Mouse (Mus musculus): Measurements from ENCODE around the gene Vwa5b1. TPM values are rescaled to one million over a fixed set of nuclear protein-coding genes. Genes with fewer than 3 reads are reported as not detected.

Gene Vwa5b1
- total RNA-seq, 1 experiment: not detected

- no peak overlapping the region for H3K4me3 ChIP-seq (ENCODE audit: insufficient read depth in 1 of 2, low read depth in 1 of 2, low read length in 2 of 2, poor library complexity in 1 of 2, severe bottlenecking in 1 of 2)
- no peaks in the 10 kb centered on the region for H3K36me3 ChIP-seq (ENCODE audit: control insufficient read depth, insufficient read depth, low read length, poor library complexity, severe bottlenecking)
- H3K4me1 ChIP-seq (ENCODE audit: control insufficient read depth in 2 of 2, insufficient read depth in 2 of 2, low read length in 2 of 2, poor library complexity in 1 of 2): peaks cover 0 to 7% of the 10 kb centered on the region in 2 experiments; a peak in 2 of 4 replicates
- no peak for TF ChIP-seq ZC3H11A (IDR thresholded peaks at IDR 0.05; ENCODE audit: borderline replicate concordance, low read depth, low read length)
- no peak for TF ChIP-seq HCFC1 (IDR thresholded peaks at IDR 0.05; ENCODE audit: borderline replicate concordance, insufficient read depth, low read length)
- TF ChIP-seq MAFK (IDR thresholded peaks at IDR 0.05; ENCODE audit: insufficient read depth, low read depth, low read length): no peak
- TF ChIP-seq ZNF384 (IDR thresholded peaks at IDR 0.05; ENCODE audit: low read depth, low read length): no peak
- no peak for TF ChIP-seq CHD2 (IDR thresholded peaks at IDR 0.05; ENCODE audit: low read depth, low read length)
- no peak for DNase-seq (ENCODE audit: low read depth, low spot score)
- H3K9ac ChIP-seq (ENCODE audit: insufficient read depth, low read depth, low read length, poor library complexity, severe bottlenecking): no peak overlapping the region
- no peaks in the 10 kb centered on the region for H3K9me3 ChIP-seq (ENCODE audit: control insufficient read depth, insufficient read depth, low read depth, low read length)
- H3K27ac ChIP-seq (ENCODE audit: insufficient read depth, low read depth, low read length, poor library complexity, severe bottlenecking): no peak overlapping the region
- in situ Hi-C loops (cut with MboI; ENCODE audit: low sequenced_read_pairs in 2 of 2, unreplicated experiment in 2 of 2): no loop called here
Observed at GRCm38 (mm10) chr4:138642272-138642671, 6.6 kb upstream of the Vwa5b1 start.

GRCm38 (mm10) chr4:138636146-138636511 lies 445 bp upstream of the Vwa5b1 start:
- H3K36me3 ChIP-seq (ENCODE audit: control insufficient read depth, insufficient read depth, low read length, poor library complexity, severe bottlenecking): no peaks in the 10 kb centered on the region
- DNase-seq (ENCODE audit: low read depth, low spot score): no peak
- H3K9ac ChIP-seq (ENCODE audit: insufficient read depth, low read depth, low read length, poor library complexity, severe bottlenecking): no peak overlapping the region
- no peak overlapping the region for H3K4me3 ChIP-seq (ENCODE audit: insufficient read depth in 1 of 2, low read depth in 1 of 2, low read length in 2 of 2, poor library complexity in 1 of 2, severe bottlenecking in 1 of 2)
- in situ Hi-C loops (cut with MboI; ENCODE audit: low sequenced_read_pairs in 2 of 2, unreplicated experiment in 2 of 2): no loop called here
- no peaks in the 10 kb centered on the region for H3K9me3 ChIP-seq (ENCODE audit: control insufficient read depth, insufficient read depth, low read depth, low read length)
- peaks cover 0 to 5% of the 10 kb centered on the region in 2 experiments; a peak in 1 of 4 replicates for H3K4me1 ChIP-seq (ENCODE audit: control insufficient read depth in 2 of 2, insufficient read depth in 2 of 2, low read length in 2 of 2, poor library complexity in 1 of 2)
- TF ChIP-seq CHD2 (IDR thresholded peaks at IDR 0.05; ENCODE audit: low read depth, low read length) (no peak), ZNF384 (IDR thresholded peaks at IDR 0.05; ENCODE audit: low read depth, low read length) (no peak), MAFK (IDR thresholded peaks at IDR 0.05; ENCODE audit: insufficient read depth, low read depth, low read length) (no peak), ZC3H11A (IDR thresholded peaks at IDR 0.05; ENCODE audit: borderline replicate concordance, low read depth, low read length) (no peak), HCFC1 (IDR thresholded peaks at IDR 0.05; ENCODE audit: borderline replicate concordance, insufficient read depth, low read length) (no peak)
- H3K27ac ChIP-seq (ENCODE audit: insufficient read depth, low read depth, low read length, poor library complexity, severe bottlenecking): no peak overlapping the region

GRCm38 (mm10) chr4:138628256-138628655 lies 7.4 kb downstream of the Vwa5b1 start:
- H3K4me3 ChIP-seq (ENCODE audit: insufficient read depth in 1 of 2, low read depth in 1 of 2, low read length in 2 of 2, poor library complexity in 1 of 2, severe bottlenecking in 1 of 2): no peak overlapping the region
- in situ Hi-C loops (cut with MboI; ENCODE audit: low sequenced_read_pairs in 2 of 2, unreplicated experiment in 2 of 2): no loop called here
- H3K9me3 ChIP-seq (ENCODE audit: control insufficient read depth, insufficient read depth, low read depth, low read length): no peaks in the 10 kb centered on the region
- no peak overlapping the region for H3K27ac ChIP-seq (ENCODE audit: insufficient read depth, low read depth, low read length, poor library complexity, severe bottlenecking)
- no peaks in the 10 kb centered on the region for H3K36me3 ChIP-seq (ENCODE audit: control insufficient read depth, insufficient read depth, low read length, poor library complexity, severe bottlenecking)
- TF ChIP-seq HCFC1 (IDR thresholded peaks at IDR 0.05; ENCODE audit: borderline replicate concordance, insufficient read depth, low read length) (no peak), CHD2 (IDR thresholded peaks at IDR 0.05; ENCODE audit: low read depth, low read length) (no peak), ZC3H11A (IDR thresholded peaks at IDR 0.05; ENCODE audit: borderline replicate concordance, low read depth, low read length) (no peak), MAFK (IDR thresholded peaks at IDR 0.05; ENCODE audit: insufficient read depth, low read depth, low read length) (no peak), ZNF384 (IDR thresholded peaks at IDR 0.05; ENCODE audit: low read depth, low read length) (no peak)
- DNase-seq (ENCODE audit: low read depth, low spot score): no peak
- H3K4me1 ChIP-seq (ENCODE audit: control insufficient read depth in 2 of 2, insufficient read depth in 2 of 2, low read length in 2 of 2, poor library complexity in 1 of 2): no peaks in the 10 kb centered on the region
- H3K9ac ChIP-seq (ENCODE audit: insufficient read depth, low read depth, low read length, poor library complexity, severe bottlenecking): no peak overlapping the region

- H3K27ac ChIP-seq (ENCODE audit: insufficient read depth, low read depth, low read length, poor library complexity, severe bottlenecking): no peak overlapping the region
- no peaks in the 10 kb centered on the region for H3K9me3 ChIP-seq (ENCODE audit: control insufficient read depth, insufficient read depth, low read depth, low read length)
- no peaks in the 10 kb centered on the region for H3K36me3 ChIP-seq (ENCODE audit: control insufficient read depth, insufficient read depth, low read length, poor library complexity, severe bottlenecking)
- no peak for DNase-seq (ENCODE audit: low read depth, low spot score)
- peaks cover 0 to 5% of the 10 kb centered on the region in 2 experiments; a peak in 1 of 4 replicates for H3K4me1 ChIP-seq (ENCODE audit: control insufficient read depth in 2 of 2, insufficient read depth in 2 of 2, low read length in 2 of 2, poor library complexity in 1 of 2)
- no peak overlapping the region for H3K9ac ChIP-seq (ENCODE audit: insufficient read depth, low read depth, low read length, poor library complexity, severe bottlenecking)
- no peak overlapping the region for H3K4me3 ChIP-seq (ENCODE audit: insufficient read depth in 1 of 2, low read depth in 1 of 2, low read length in 2 of 2, poor library complexity in 1 of 2, severe bottlenecking in 1 of 2)
- TF ChIP-seq MAFK (IDR thresholded peaks at IDR 0.05; ENCODE audit: insufficient read depth, low read depth, low read length) (no peak), HCFC1 (IDR thresholded peaks at IDR 0.05; ENCODE audit: borderline replicate concordance, insufficient read depth, low read length) (no peak), ZNF384 (IDR thresholded peaks at IDR 0.05; ENCODE audit: low read depth, low read length) (no peak), ZC3H11A (IDR thresholded peaks at IDR 0.05; ENCODE audit: borderline replicate concordance, low read depth, low read length) (no peak), CHD2 (IDR thresholded peaks at IDR 0.05; ENCODE audit: low read depth, low read length) (no peak)
- in situ Hi-C loops (cut with MboI; ENCODE audit: low sequenced_read_pairs in 2 of 2, unreplicated experiment in 2 of 2): no loop called here
Observed at GRCm38 (mm10) chr4:138614454-138614853, 21.2 kb downstream of the Vwa5b1 start.

GRCm38 (mm10) chr4:138601926-138602325 lies 33.8 kb downstream of the Vwa5b1 start:
- Histone ChIP-seq H3K36me3 (ENCODE audit: control insufficient read depth, insufficient read depth, low read length, poor library complexity, severe bottlenecking) (no peaks in the 10 kb centered on the region), H3K27ac (ENCODE audit: insufficient read depth, low read depth, low read length, poor library complexity, severe bottlenecking) (no peak overlapping the region), H3K4me1 (ENCODE audit: control insufficient read depth in 2 of 2, insufficient read depth in 2 of 2, low read length in 2 of 2, poor library complexity in 1 of 2) (no peaks in the 10 kb centered on the region; a peak in 1 of 4 replicates), H3K4me3 (ENCODE audit: insufficient read depth in 1 of 2, low read depth in 1 of 2, low read length in 2 of 2, poor library complexity in 1 of 2, severe bottlenecking in 1 of 2) (no peak overlapping the region), H3K9me3 (ENCODE audit: control insufficient read depth, insufficient read depth, low read depth, low read length) (no peaks in the 10 kb centered on the region), H3K9ac (ENCODE audit: insufficient read depth, low read depth, low read length, poor library complexity, severe bottlenecking) (no peak overlapping the region)
- TF ChIP-seq HCFC1 (IDR thresholded peaks at IDR 0.05; ENCODE audit: borderline replicate concordance, insufficient read depth, low read length) (no peak), ZC3H11A (IDR thresholded peaks at IDR 0.05; ENCODE audit: borderline replicate concordance, low read depth, low read length) (no peak), MAFK (IDR thresholded peaks at IDR 0.05; ENCODE audit: insufficient read depth, low read depth, low read length) (no peak), ZNF384 (IDR thresholded peaks at IDR 0.05; ENCODE audit: low read depth, low read length) (no peak), CHD2 (IDR thresholded peaks at IDR 0.05; ENCODE audit: low read depth, low read length) (no peak)
- no peak for DNase-seq (ENCODE audit: low read depth, low spot score)
- in situ Hi-C loops (cut with MboI; ENCODE audit: low sequenced_read_pairs in 2 of 2, unreplicated experiment in 2 of 2): no loop called here

Data from ES-E14 (cell line).